Mouse (Mus musculus): Measurements from ENCODE around the gene Dhdds. TPM values are rescaled to one million over a fixed set of nuclear protein-coding genes. Genes with fewer than 3 reads are reported as not detected.

Dhdds gene
- polyA plus RNA-seq, 1 experiment from 2014 or later, result 44.2 TPM

DNA sequence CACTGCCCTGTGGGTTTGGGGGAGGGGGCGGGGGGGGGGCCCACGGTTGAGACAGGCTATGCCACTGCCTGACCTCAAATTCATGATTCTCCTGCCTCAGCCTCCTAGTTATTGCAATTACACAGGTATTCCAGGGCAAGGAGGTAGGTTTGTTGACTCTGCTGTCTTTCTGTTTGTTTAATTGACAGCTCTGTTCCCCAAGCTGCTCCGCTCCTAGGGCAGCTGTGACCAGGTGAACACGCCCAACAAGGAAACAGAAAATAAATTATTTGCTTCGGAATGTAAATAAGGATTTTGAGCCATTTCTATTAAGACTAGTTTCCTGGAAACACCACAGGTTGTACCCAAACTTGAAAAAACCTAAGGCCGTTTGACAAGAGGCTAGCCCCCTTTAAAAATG lies 9.0 kb upstream of the Dhdds start:
- H3K4me2 ChIP-seq (ENCODE audit: low read depth, low read length), result no peak overlapping the region
- H3K27me3 ChIP-seq (ENCODE audit: control insufficient read depth, insufficient read depth, low read depth, low read length), result no peaks in the 10 kb centered on the region
- H3K9me3 ChIP-seq (ENCODE audit: control insufficient read depth, low read length), result no peaks in the 10 kb centered on the region
- ATAC-seq (ENCODE audit: low read depth), result no peak
- H3K4me3 ChIP-seq (ENCODE audit: low read length), result no peak overlapping the region
- 47% methylated on average over 6 of the region's 6 CpGs for WGBS
- H3K36me3 ChIP-seq (ENCODE audit: control insufficient read depth, insufficient read depth, low read length), result no peaks in the 10 kb centered on the region
- no peak overlapping the region for H3K27ac ChIP-seq (ENCODE audit: low read length)
- no peaks in the 10 kb centered on the region; the same call in 1 of the 2 replicates for H3K4me1 ChIP-seq (replicated peaks; ENCODE audit: control insufficient read depth, insufficient read depth, low read length)
- no peak overlapping the region for H3K9ac ChIP-seq (ENCODE audit: low read length)

DNA sequence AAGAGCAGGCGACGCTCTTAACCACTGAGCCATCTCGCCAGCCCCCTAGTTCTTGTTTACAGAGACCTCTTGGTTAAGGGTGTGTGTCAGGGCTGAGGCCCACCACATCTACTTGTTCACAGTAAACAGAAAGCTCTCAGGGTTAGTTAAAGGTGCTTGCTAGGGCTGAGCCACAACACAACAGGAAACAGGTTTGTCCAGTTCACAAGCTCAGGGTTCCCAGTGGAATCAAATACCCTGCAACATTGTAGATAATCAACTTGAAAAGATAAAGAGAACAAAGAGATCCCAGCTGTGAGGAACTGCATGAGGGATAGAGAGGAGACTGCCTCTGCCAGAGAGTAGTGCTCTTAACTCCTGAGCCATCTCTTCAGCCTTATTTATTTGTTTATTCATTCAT lies 6.1 kb upstream of the Dhdds start:
- no peaks in the 10 kb centered on the region for H3K9me3 ChIP-seq (ENCODE audit: control insufficient read depth, low read length)
- H3K4me3 ChIP-seq (ENCODE audit: low read length), result no peak overlapping the region
- H3K9ac ChIP-seq (ENCODE audit: low read length), result no peak overlapping the region
- H3K4me2 ChIP-seq (ENCODE audit: low read depth, low read length), result no peak overlapping the region
- no peaks in the 10 kb centered on the region for H3K27me3 ChIP-seq (ENCODE audit: control insufficient read depth, insufficient read depth, low read depth, low read length)
- 66% methylated on average over 3 of the region's 3 CpGs for WGBS
- H3K36me3 ChIP-seq (ENCODE audit: control insufficient read depth, insufficient read depth, low read length), result no peaks in the 10 kb centered on the region
- H3K4me1 ChIP-seq (replicated peaks; ENCODE audit: control insufficient read depth, insufficient read depth, low read length), result no peaks in the 10 kb centered on the region; the same call in 1 of the 2 replicates
- no peak for ATAC-seq (ENCODE audit: low read depth)
- H3K27ac ChIP-seq (ENCODE audit: low read length), result no peak overlapping the region

DNA sequence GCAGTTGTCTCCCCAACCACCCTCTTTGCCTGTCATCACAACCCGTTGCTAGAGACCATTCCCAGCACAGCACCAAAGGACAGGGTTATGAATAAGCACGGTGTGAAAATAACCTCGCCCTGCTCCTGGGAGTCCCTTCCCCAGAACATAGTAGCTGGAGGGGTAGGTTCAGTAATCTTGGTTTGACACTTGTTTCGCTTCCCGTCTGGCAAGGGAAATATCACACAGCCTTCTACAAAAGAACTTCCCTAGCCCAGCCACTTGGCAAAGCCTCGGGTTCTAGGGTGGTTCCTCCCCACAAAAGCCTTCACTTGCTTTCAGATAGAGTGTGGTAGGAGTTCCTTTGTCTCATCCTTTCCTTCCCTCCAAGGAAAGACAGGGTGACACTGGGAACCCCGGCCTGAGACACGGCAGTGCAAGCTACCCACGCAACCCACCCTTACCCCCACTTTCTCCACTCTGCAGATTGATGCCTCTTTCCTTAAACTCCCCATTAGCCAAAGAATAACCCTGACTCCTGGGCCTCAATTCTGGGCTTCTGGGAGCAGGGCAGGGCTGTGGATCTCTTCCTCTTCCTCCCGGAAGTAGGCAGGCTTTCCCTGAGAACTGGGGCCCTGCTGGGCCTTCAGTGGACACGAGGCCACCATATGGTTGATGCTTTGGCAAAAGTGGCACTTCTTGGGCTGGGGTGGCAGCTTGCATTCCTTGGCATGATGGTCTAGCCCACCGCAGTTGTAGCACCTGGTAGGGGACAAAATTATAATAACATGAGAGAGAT lies 5.1 kb upstream of the Dhdds start:
- no peaks in the 10 kb centered on the region for H3K27me3 ChIP-seq (ENCODE audit: control insufficient read depth, insufficient read depth, low read depth, low read length)
- H3K4me2 ChIP-seq (ENCODE audit: low read depth, low read length), result no peak overlapping the region
- no peak overlapping the region for H3K27ac ChIP-seq (ENCODE audit: low read length)
- 76% methylated on average over 12 of the region's 12 CpGs for WGBS
- ATAC-seq (ENCODE audit: low read depth), result no peak
- H3K36me3 ChIP-seq (ENCODE audit: control insufficient read depth, insufficient read depth, low read length), result no peaks in the 10 kb centered on the region
- H3K9ac ChIP-seq (ENCODE audit: low read length), result no peak overlapping the region
- peaks cover 4% of the 10 kb centered on the region for H3K4me1 ChIP-seq (replicated peaks; ENCODE audit: control insufficient read depth, insufficient read depth, low read length)
- no peak overlapping the region for H3K4me3 ChIP-seq (ENCODE audit: low read length)
- no peaks in the 10 kb centered on the region for H3K9me3 ChIP-seq (ENCODE audit: control insufficient read depth, low read length)

DNA sequence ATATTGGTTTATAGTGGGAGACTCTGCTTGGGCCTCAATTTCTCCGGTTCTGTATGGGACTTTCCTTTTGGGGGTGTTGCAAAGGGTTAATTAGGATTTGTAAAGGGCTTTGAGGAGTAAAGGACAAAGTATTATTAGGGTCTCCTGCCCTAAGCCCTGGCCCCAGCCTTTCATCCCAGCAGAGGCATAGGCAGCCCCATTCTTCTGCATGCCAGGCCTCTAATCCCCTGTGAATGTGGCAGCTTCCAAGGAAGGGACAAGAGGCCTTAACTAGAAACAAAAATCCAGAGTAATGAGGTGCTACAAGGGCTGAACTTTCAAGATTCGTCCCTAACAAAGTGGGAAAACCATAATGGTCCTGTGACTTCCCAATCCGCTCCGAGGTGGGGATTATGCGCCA lies 2.2 kb upstream of the Dhdds start:
- ATAC-seq (ENCODE audit: low read depth), result no peak
- WGBS, result 57% methylated on average over 5 of the region's 5 CpGs
- Histone ChIP-seq H3K27ac (ENCODE audit: low read length) (no peak overlapping the region), H3K27me3 (ENCODE audit: control insufficient read depth, insufficient read depth, low read depth, low read length) (no peaks in the 10 kb centered on the region), H3K36me3 (ENCODE audit: control insufficient read depth, insufficient read depth, low read length) (no peaks in the 10 kb centered on the region), H3K9ac (ENCODE audit: low read length) (no peak overlapping the region), H3K4me3 (ENCODE audit: low read length) (no peak overlapping the region), H3K4me1 (replicated peaks; ENCODE audit: control insufficient read depth, insufficient read depth, low read length) (peaks cover 11% of the 10 kb centered on the region), H3K9me3 (ENCODE audit: control insufficient read depth, low read length) (no peaks in the 10 kb centered on the region), H3K4me2 (ENCODE audit: low read depth, low read length) (no peak overlapping the region)

DNA sequence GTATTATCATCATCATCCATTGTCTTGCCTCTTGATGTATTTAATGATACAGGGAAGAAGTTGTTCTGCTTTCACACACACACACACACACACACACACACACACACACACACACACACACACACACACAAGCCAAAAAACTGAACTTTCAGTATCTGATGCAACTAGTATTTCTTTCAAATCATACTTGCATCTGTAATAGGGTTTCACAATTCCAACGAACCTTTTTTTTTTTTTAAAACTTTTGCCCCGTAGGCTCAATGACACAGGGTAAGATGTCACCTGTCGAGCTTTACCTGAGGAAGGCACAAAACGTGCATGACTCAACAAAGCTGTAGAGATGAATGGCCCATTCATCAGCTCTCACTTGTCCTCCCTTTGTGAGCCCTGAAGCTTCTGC lies 1.5 kb upstream of the Dhdds start:
- H3K27me3 ChIP-seq (ENCODE audit: control insufficient read depth, insufficient read depth, low read depth, low read length), result no peaks in the 10 kb centered on the region
- 52% methylated on average over 4 of the region's 4 CpGs for WGBS

DNA sequence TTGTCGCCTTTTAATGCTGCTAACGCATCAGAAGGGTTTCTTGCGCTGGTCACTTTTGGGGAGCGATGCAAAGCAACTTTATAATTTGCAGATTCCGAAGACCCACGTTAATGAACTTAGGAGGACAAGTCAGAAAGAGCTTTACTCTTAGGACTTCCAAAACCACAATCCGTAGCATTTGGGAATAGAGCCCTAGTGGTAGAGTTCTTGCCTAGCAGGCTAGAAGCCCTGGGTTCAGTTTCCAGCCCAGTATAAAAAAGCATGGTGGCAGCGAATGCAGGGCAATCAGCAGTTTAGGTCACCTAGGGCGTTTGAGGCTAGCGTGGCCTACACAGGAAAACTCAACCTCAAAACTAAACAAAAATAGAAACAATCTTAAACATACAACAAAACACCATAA lies 992 bp upstream of the Dhdds start:
- no peaks in the 10 kb centered on the region for H3K36me3 ChIP-seq (ENCODE audit: control insufficient read depth, insufficient read depth, low read length)
- no peaks in the 10 kb centered on the region for H3K9me3 ChIP-seq (ENCODE audit: control insufficient read depth, low read length)
- no peak overlapping the region for H3K4me2 ChIP-seq (ENCODE audit: low read depth, low read length)
- H3K9ac ChIP-seq (ENCODE audit: low read length), result no peak overlapping the region
- ATAC-seq (ENCODE audit: low read depth), result no peak
- H3K27me3 ChIP-seq (ENCODE audit: control insufficient read depth, insufficient read depth, low read depth, low read length), result no peaks in the 10 kb centered on the region
- H3K4me1 ChIP-seq (replicated peaks; ENCODE audit: control insufficient read depth, insufficient read depth, low read length), result peaks cover 11% of the 10 kb centered on the region
- whole genome bisulfite sequencing, result 47% methylated on average over 10 of the region's 10 CpGs
- no peak overlapping the region for H3K27ac ChIP-seq (ENCODE audit: low read length)
- H3K4me3 ChIP-seq (ENCODE audit: low read length), result no peak overlapping the region

More for the DNA sequence above, 1.5 kb upstream of the Dhdds start:
- H3K36me3 ChIP-seq (ENCODE audit: control insufficient read depth, insufficient read depth, low read length), result no peaks in the 10 kb centered on the region
- peaks cover 11% of the 10 kb centered on the region for H3K4me1 ChIP-seq (replicated peaks; ENCODE audit: control insufficient read depth, insufficient read depth, low read length)
- no peaks in the 10 kb centered on the region for H3K9me3 ChIP-seq (ENCODE audit: control insufficient read depth, low read length)
- no peak overlapping the region for H3K9ac ChIP-seq (ENCODE audit: low read length)
- H3K4me3 ChIP-seq (ENCODE audit: low read length), result no peak overlapping the region
- no peak for ATAC-seq (ENCODE audit: low read depth)
- H3K4me2 ChIP-seq (ENCODE audit: low read depth, low read length), result no peak overlapping the region
- H3K27ac ChIP-seq (ENCODE audit: low read length), result no peak overlapping the region

DNA sequence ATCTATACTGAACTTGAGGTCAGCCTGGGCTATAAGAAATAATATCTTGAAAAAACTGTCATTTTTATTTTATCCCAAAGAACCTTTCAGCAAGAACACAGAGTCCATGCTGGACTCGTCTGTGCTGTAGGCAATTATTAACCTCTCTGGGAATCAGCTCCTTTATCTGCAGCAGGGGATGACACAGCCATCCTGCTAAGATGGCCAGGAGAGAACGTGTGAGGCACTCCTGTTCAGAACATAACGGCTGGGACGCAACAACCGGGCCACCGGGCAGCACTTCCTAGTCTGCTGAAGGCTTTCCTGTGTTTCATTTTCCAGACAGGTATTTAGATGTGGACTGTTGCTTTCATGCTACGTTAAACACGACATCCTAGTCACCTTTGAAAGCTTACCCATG lies 6.0 kb downstream of the Dhdds start:
- Histone ChIP-seq H3K4me3 (ENCODE audit: low read length) (no peak overlapping the region), H3K4me1 (replicated peaks; ENCODE audit: control insufficient read depth, insufficient read depth, low read length) (peaks cover 3% of the 10 kb centered on the region), H3K4me2 (ENCODE audit: low read depth, low read length) (no peak overlapping the region), H3K9ac (ENCODE audit: low read length) (no peak overlapping the region), H3K36me3 (ENCODE audit: control insufficient read depth, insufficient read depth, low read length) (peaks cover 23% of the 10 kb centered on the region), H3K27ac (ENCODE audit: low read length) (no peak overlapping the region), H3K27me3 (ENCODE audit: control insufficient read depth, insufficient read depth, low read depth, low read length) (no peaks in the 10 kb centered on the region), H3K9me3 (ENCODE audit: control insufficient read depth, low read length) (no peaks in the 10 kb centered on the region)
- no peak for ATAC-seq (ENCODE audit: low read depth)
- WGBS, result 83% methylated on average over 8 of the region's 8 CpGs

DNA sequence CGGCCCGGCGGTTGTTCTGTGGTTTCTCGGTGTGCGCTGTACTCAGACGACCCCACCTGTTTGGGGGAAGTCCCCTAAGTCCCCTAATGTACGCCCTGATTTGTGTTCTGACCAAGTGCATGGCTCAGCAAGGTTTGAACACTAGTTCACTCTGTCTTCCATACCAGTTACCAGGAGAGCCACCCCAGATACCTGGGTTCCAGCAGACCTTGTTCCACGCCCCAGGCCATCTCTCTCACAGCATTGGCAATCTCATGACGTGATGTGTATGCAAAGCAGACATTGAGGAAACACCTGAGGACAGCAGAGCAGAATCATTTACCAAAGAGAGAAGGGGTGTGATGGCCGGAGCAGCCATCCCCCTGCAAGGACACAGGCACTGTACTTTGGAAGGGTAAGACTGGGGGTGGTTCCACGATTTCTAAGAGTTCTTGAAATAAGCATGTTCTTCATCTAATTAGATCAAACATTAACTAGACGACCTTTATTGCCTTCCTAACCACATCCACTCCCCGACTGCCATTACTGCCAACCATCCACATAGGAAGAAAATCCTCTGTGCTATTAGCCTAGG lies 9.5 kb downstream of the Dhdds start:
- Histone ChIP-seq H3K4me3 (ENCODE audit: low read length) (no peak overlapping the region), H3K27ac (ENCODE audit: low read length) (no peak overlapping the region), H3K9ac (ENCODE audit: low read length) (no peak overlapping the region), H3K4me2 (ENCODE audit: low read depth, low read length) (no peak overlapping the region), H3K4me1 (replicated peaks; ENCODE audit: control insufficient read depth, insufficient read depth, low read length) (no peaks in the 10 kb centered on the region), H3K27me3 (ENCODE audit: control insufficient read depth, insufficient read depth, low read depth, low read length) (no peaks in the 10 kb centered on the region), H3K9me3 (ENCODE audit: control insufficient read depth, low read length) (no peaks in the 10 kb centered on the region), H3K36me3 (ENCODE audit: control insufficient read depth, insufficient read depth, low read length) (peaks cover 36% of the 10 kb centered on the region)
- WGBS, result 85% methylated on average over 13 of the region's 13 CpGs
- ATAC-seq (ENCODE audit: low read depth), result no peak

DNA sequence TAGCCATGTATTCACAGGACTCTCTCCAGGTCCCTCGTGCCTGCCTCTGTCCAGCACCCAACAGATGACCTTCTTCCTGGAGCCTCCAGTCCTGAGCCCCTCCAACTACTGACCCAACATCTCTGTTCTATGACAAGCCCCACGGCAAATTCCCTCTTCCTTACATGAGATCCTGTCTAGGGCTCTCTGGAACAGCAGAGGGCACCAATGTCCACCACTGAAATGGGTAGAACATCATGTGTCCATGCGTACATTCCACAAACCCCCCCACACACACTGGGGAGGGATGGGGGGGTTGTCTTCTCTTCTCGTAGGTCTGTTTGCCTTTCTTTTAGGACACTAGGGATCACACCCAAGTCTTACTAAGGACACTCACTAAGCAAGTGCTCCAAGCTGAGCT lies 10.7 kb downstream of the Dhdds start:
- ATAC-seq (ENCODE audit: low read depth), result no peak

More for the DNA sequence above, 10.7 kb downstream of the Dhdds start:
- no peaks in the 10 kb centered on the region for H3K4me1 ChIP-seq (replicated peaks; ENCODE audit: control insufficient read depth, insufficient read depth, low read length)
- WGBS, result 57% methylated on average over 4 of the region's 4 CpGs
- H3K4me2 ChIP-seq (ENCODE audit: low read depth, low read length), result no peak overlapping the region
- H3K27ac ChIP-seq (ENCODE audit: low read length), result no peak overlapping the region
- no peak overlapping the region for H3K9ac ChIP-seq (ENCODE audit: low read length)
- no peak overlapping the region for H3K4me3 ChIP-seq (ENCODE audit: low read length)
- H3K9me3 ChIP-seq (ENCODE audit: control insufficient read depth, low read length), result no peaks in the 10 kb centered on the region
- peaks cover 36% of the 10 kb centered on the region for H3K36me3 ChIP-seq (ENCODE audit: control insufficient read depth, insufficient read depth, low read length)
- no peaks in the 10 kb centered on the region for H3K27me3 ChIP-seq (ENCODE audit: control insufficient read depth, insufficient read depth, low read depth, low read length)
